Mouse (Mus musculus) thymus, adult 2 months (tissue): ENCODE measurements at regions not wholly inside any gene's neighbourhood (a gene's known extent, or its start where the extent isn't known, plus 50 kb on each side); places are given as distances from the start of the nearest gene placed in this dataset.
"Not testable (repeated sequence)": the region's sequence is repeated elsewhere in the genome, so short reads cannot be mapped to it uniquely, and the experiment has no call there.

Experiments used
- DNase-seq: peaks from one replicate; pipeline ENCODE4 v3.0.0; 2021
- H3K27ac ChIP-seq: fragments of 200-500 bp; 2 replicates; pipeline ENCODE4 v1.5.1; 2012; ENCODE audit warnings: low read length, control low read depth; ENCODE audit not compliant: control insufficient read depth, insufficient read depth
- H3K27me3 ChIP-seq: fragments of 200-500 bp; 2 replicates; pipeline ENCODE4 v1.6.1; 2012; ENCODE audit warnings: mild to moderate bottlenecking, low read length, moderate library complexity, mixed read lengths; ENCODE audit not compliant: control insufficient read depth, insufficient read depth
- H3K36me3 ChIP-seq: fragments of 200-500 bp; 2 replicates; pipeline ENCODE4 v1.6.1; 2012; ENCODE audit warnings: mild to moderate bottlenecking, low read length, moderate library complexity; ENCODE audit not compliant: control insufficient read depth, insufficient read depth
- H3K4me1 ChIP-seq: fragments of 200-500 bp; replicated peaks from 2 replicates; pipeline ENCODE4 v1.6.1; 2012; ENCODE audit warnings: low read length; ENCODE audit not compliant: control insufficient read depth, insufficient read depth
- H3K4me3 ChIP-seq: fragments of 200-500 bp; 2 replicates; pipeline ENCODE4 v1.5.1; 2012; ENCODE audit warnings: mild to moderate bottlenecking, low read length, control low read depth, moderate library complexity; ENCODE audit not compliant: control insufficient read depth, insufficient read depth
- CTCF ChIP-seq: fragments of 200-500 bp; IDR thresholded peaks from 2 replicates; pipeline ENCODE4 v1.5.1; 2012; ENCODE audit warnings: mild to moderate bottlenecking, control low read depth, low read length, moderate library complexity, borderline replicate concordance; ENCODE audit not compliant: control insufficient read depth, poor library complexity, insufficient read depth; ENCODE audit errors: extremely low read depth
- POLR2A ChIP-seq: fragments of 200-500 bp; IDR thresholded peaks from 2 replicates; pipeline ENCODE4 v1.6.1; 2012; ENCODE audit warnings: mild to moderate bottlenecking, low read length, control low read depth, moderate library complexity; ENCODE audit not compliant: control insufficient read depth, poor library complexity, insufficient read depth; ENCODE audit errors: extremely low read depth
- WGBS: fragments of 180-500 bp; shearing (Covaris S2); methylation state at CpG from one replicate; pipeline ENCODE4 v1.1.7; 2018; 5-methylcytosine and 5-hydroxymethylcytosine counted together

GRCm38 (mm10) chr2:17946047-17946446 is 50.7 kb downstream of the H2al2a start:
- no peak for DNase-seq
- Histone ChIP-seq H3K4me3 (peak overlapping the region; percentile 5; the same call in 1 of the 2 replicates), H3K27me3 (no peaks in the 10 kb centered on the region), H3K4me1 (no peaks in the 10 kb centered on the region; the same call in 1 of the 2 replicates), H3K27ac (no peak overlapping the region), H3K36me3 (no peaks in the 10 kb centered on the region)
- TF ChIP-seq CTCF = no peak
- no peak for TF ChIP-seq POLR2A
- 56% methylated on average over 12 of the region's 12 CpGs for WGBS

GRCm38 (mm10) chr2:17945369-17945915 is 51.3 kb downstream of the H2al2a start:
- no peak overlapping the region for H3K4me3 ChIP-seq

GRCm38 (mm10) chr2:17943506-17943905 is 53.3 kb downstream of the H2al2a start:
- no peak overlapping the region for H3K27ac ChIP-seq
- 97% methylated on average over 11 of the region's 11 CpGs for WGBS

More at GRCm38 (mm10) chr2:17945369-17945915, 51.3 kb downstream of the H2al2a start:
- no peaks in the 10 kb centered on the region; the same call in 1 of the 2 replicates for H3K4me1 ChIP-seq
- TF ChIP-seq POLR2A (no peak), CTCF (no peak)
- no peaks in the 10 kb centered on the region for H3K27me3 ChIP-seq
- no peak overlapping the region for H3K27ac ChIP-seq
- WGBS = 69% methylated on average over 7 of the region's 7 CpGs
- no peak for DNase-seq
- no peaks in the 10 kb centered on the region for H3K36me3 ChIP-seq

GRCm38 (mm10) chr2:17942528-17943387 is 54.0 kb downstream of the H2al2a start:
- peak; percentile 14 for DNase-seq
- H3K4me3 ChIP-seq = no peak overlapping the region
- H3K4me1 ChIP-seq = no peaks in the 10 kb centered on the region; the same call in 1 of the 2 replicates
- WGBS = 77% methylated on average over 8 of the region's 8 CpGs
- H3K27ac ChIP-seq = no peak overlapping the region
- H3K36me3 ChIP-seq = no peaks in the 10 kb centered on the region
- TF ChIP-seq CTCF = no peak
- no peak for TF ChIP-seq POLR2A
- H3K27me3 ChIP-seq = no peaks in the 10 kb centered on the region

More at GRCm38 (mm10) chr2:17943506-17943905, 53.3 kb downstream of the H2al2a start:
- H3K27me3 ChIP-seq = no peaks in the 10 kb centered on the region
- no peak overlapping the region for H3K4me3 ChIP-seq
- no peaks in the 10 kb centered on the region for H3K36me3 ChIP-seq
- no peaks in the 10 kb centered on the region; the same call in 1 of the 2 replicates for H3K4me1 ChIP-seq
- no peak for DNase-seq
- TF ChIP-seq CTCF = no peak
- TF ChIP-seq POLR2A = no peak

- Histone ChIP-seq H3K4me1 (no peaks in the 10 kb centered on the region; the same call in 1 of the 2 replicates), H3K36me3 (no peaks in the 10 kb centered on the region), H3K27me3 (no peaks in the 10 kb centered on the region), H3K4me3 (no peak overlapping the region), H3K27ac (no peak overlapping the region)
- WGBS = 97% methylated on average over 6 of the region's 6 CpGs
- no peak for DNase-seq
- TF ChIP-seq POLR2A (no peak), CTCF (no peak)
Measured at GRCm38 (mm10) chr2:17941921-17942320, 54.8 kb downstream of the H2al2a start.

- DNase-seq, H3K27ac ChIP-seq, H3K27me3 ChIP-seq, H3K4me1 ChIP-seq, H3K4me3 ChIP-seq, H3K36me3 ChIP-seq: not testable (repeated sequence)
- WGBS = 93% methylated on average over 16 of the region's 16 CpGs
Measured at GRCm38 (mm10) chr2:17939857-17940848, 56.6 kb downstream of the H2al2a start.
